Mouse (Mus musculus) liver, adult 2 months (tissue): ENCODE results near the gene Obscn.

Source experiments
- CTCF ChIP-seq: fragments of 200-500 bp; IDR thresholded peaks from 2 replicates; pipeline ENCODE4 v1.5.1; 2011; ENCODE audit warnings: low read depth, low read length, control low read depth
- POLR2A ChIP-seq: fragments of 200-500 bp; IDR thresholded peaks from 2 replicates; pipeline ENCODE4 v1.6.1; 2011; ENCODE audit warnings: low read length, control low read depth; ENCODE audit not compliant: insufficient read depth; ENCODE audit errors: extremely low read depth

DNA sequence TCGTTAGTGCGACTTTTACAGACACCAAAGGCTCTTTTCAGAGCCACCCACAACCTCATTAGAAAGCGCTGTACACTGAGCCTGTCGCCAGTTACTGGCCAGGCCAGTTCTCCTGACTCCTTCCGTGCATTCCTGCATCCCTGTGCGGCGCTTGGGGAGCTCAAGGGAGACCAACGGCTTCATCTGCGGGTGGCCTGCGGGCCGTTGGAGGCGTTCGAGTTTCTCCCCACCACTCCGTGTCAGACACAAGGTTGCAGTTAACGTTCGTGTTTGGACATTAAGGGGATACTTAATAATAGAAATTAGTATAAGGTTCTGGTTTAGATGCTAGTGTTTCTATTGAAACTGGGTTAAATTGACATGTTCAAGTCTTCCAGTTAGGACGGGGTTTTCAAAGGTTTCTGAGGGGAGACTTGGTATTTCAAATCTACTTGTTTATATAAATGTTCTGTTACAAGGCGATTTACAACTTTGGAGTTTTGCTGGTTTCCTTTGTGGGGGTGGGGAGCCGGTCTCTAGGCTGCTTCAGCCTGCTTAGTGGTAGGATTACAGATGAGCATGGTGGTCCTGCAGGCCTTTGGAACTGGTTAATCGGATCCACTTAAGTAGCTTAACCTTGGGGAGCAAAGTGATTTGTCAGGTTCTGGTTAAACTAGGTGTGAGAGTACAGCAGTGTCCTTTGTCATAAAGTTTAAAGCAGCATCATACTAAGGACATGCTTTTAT, 180.9 kb downstream of the Obscn start:
- TF ChIP-seq CTCF, result no peak
- TF ChIP-seq POLR2A, result no peak
